Mouse (Mus musculus) kidney, embryonic 15.5 days (tissue): ENCODE data around the gene Vars2. TPM values are rescaled to one million over a fixed set of nuclear protein-coding genes. Genes with fewer than 3 reads are reported as not detected.

ENCODE experiments used
- ATAC-seq: fragments of 200-750 bp; cut with Nextera tagmentation; replicated peaks from 2 replicates; pipeline ENCODE4 v1.8.0; 2017; ENCODE audit warnings: moderate TSS enrichment; ENCODE audit not compliant: low FRiP score
- H3K27ac ChIP-seq: fragments of 300-500 bp; sonication (generic); 2 replicates; pipeline ENCODE4 v1.5.1; 2015; ENCODE audit warnings: mild to moderate bottlenecking, inconsistent platforms
- H3K27me3 ChIP-seq: fragments of 300-500 bp; sonication (generic); 2 replicates; pipeline ENCODE4 v1.6.1; 2015; ENCODE audit warnings: inconsistent platforms
- H3K36me3 ChIP-seq: fragments of 300-500 bp; sonication (generic); 2 replicates; pipeline ENCODE4 v1.6.1; 2015; ENCODE audit warnings: inconsistent platforms
- H3K4me1 ChIP-seq: fragments of 300-500 bp; sonication (generic); 2 replicates; pipeline ENCODE4 v1.6.1; 2015; ENCODE audit warnings: inconsistent platforms
- H3K4me2 ChIP-seq: fragments of 300-500 bp; sonication (generic); 2 replicates; pipeline ENCODE4 v1.6.1; 2015; ENCODE audit warnings: moderate library complexity, mild to moderate bottlenecking, inconsistent platforms
- H3K4me3 ChIP-seq: fragments of 300-500 bp; sonication (generic); replicated peaks from 2 replicates; pipeline ENCODE4 v1.5.1; 2015; ENCODE audit warnings: mild to moderate bottlenecking, inconsistent platforms
- H3K9ac ChIP-seq: fragments of 300-500 bp; sonication (generic); 2 replicates; pipeline ENCODE4 v1.6.1; 2015; ENCODE audit warnings: mild to moderate bottlenecking, inconsistent platforms
- H3K9me3 ChIP-seq: fragments of 300-500 bp; sonication (generic); replicated peaks from 2 replicates; pipeline ENCODE4 v1.6.1; 2016; ENCODE audit warnings: inconsistent platforms
- WGBS: fragments of 180-500 bp; shearing (Covaris S2); methylation state at CpG from one replicate; pipeline ENCODE4 v1.1.7; 2015; ENCODE audit warnings: mixed read lengths; 5-methylcytosine and 5-hydroxymethylcytosine counted together
- polyA plus RNA-seq: library from polyadenylated mRNA; unstranded; fragments of >200 nt; fragmentation: Nextera tagmentation; extraction: Ambion mirVana; gene quantifications from 2 replicates; pipeline ENCODE4 v1.2.1, GENCODE M21; 2015

Gene Vars2
- polyA plus RNA-seq, 1 experiment from 2014 or later, result 18.8 TPM

DNA sequence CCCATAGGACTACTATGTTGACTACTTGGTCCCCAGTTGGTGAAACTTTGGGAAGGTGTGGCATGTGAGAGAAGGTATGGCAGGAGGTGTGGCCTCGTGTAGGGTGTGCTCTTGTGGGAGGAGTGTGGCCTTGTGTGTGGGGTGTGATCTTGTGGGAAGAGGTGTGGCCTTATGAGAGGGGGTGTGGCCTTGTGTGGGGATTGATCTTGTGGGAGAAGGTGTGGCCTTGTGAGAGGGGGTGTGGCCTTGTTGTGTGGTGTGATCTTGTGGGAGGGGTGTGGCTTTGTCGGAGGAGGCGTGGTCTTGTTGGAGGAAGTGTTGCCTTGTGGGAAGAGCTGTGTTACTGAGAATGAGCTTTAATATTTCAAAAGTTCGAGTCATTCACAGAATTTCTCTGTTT is 50.3 kb downstream of the Vars2 start:
- WGBS, result 81% methylated on average over 4 of the region's 4 CpGs
- Histone ChIP-seq H3K27ac (no peak overlapping the region), H3K4me1 (no peaks in the 10 kb centered on the region), H3K36me3 (no peaks in the 10 kb centered on the region), H3K9me3 (no peaks in the 10 kb centered on the region), H3K4me3 (no peak overlapping the region), H3K4me2 (no peak overlapping the region), H3K27me3 (no peaks in the 10 kb centered on the region), H3K9ac (no peak overlapping the region)
- no peak for ATAC-seq

Other genes with a start within 250 kb of the Vars2 start
- 3.0 and 5.2 TPM in 2 replicates for gene H2-Q6, start 242.7 kb downstream of the Vars2 start, polyA plus RNA-seq
- 12.7 and 13.9 TPM in 2 replicates for gene H2-Q7, start 228.4 kb downstream of the Vars2 start, polyA plus RNA-seq
- 2.0 and 4.7 TPM in 2 replicates for gene H2-Q10, start 197.5 kb downstream of the Vars2 start, polyA plus RNA-seq
- 0.13 TPM in 1 of 2 replicates, not detected in the other for gene Pou5f1, start 161.6 kb downstream of the Vars2 start, polyA plus RNA-seq
- 69.5 and 71.7 TPM in 2 replicates for gene Tcf19, start 150.8 kb downstream of the Vars2 start, polyA plus RNA-seq
- gene Cchcr1, start 150.5 kb downstream of the Vars2 start, polyA plus RNA-seq, result 19.9 and 21.7 TPM in 2 replicates
- gene Psors1c2, start 134.4 kb downstream of the Vars2 start, polyA plus RNA-seq, result 0.94 and 1.5 TPM in 2 replicates
- gene Cdsn, start 115.5 kb downstream of the Vars2 start, polyA plus RNA-seq, result 0.23 TPM in 1 of 2 replicates, not detected in the other
- 0.13 TPM in 1 of 2 replicates, not detected in the other for gene 2300002M23Rik, start 100.1 kb downstream of the Vars2 start, polyA plus RNA-seq
- gene Sfta2, start 66.0 kb downstream of the Vars2 start, polyA plus RNA-seq, result 1.8 and 2.9 TPM in 2 replicates
- not detected in 2 replicates for gene Gm9573, start 41.0 kb downstream of the Vars2 start, polyA plus RNA-seq
- gene Mucl3, start 23.9 kb downstream of the Vars2 start, polyA plus RNA-seq, result 0.26 TPM in 2 replicates
- 48.5 and 49.9 TPM in 2 replicates for gene Gtf2h4, start 6.1 kb upstream of the Vars2 start, polyA plus RNA-seq
- 83.0 and 86.1 TPM in 2 replicates for gene Ddr1, start 37.0 kb upstream of the Vars2 start, polyA plus RNA-seq
- gene Ier3, start 154.1 kb upstream of the Vars2 start, polyA plus RNA-seq, result 25.3 and 25.4 TPM in 2 replicates
- gene Flot1, start 155.6 kb upstream of the Vars2 start, polyA plus RNA-seq, result 42.3 and 44.6 TPM in 2 replicates
- 951 and 997 TPM in 2 replicates for gene Tubb5, start 170.7 kb upstream of the Vars2 start, polyA plus RNA-seq
- 16.5 TPM in 2 replicates for gene Mdc1, start 173.9 kb upstream of the Vars2 start, polyA plus RNA-seq
- 58.0 and 65.7 TPM in 2 replicates for gene Nrm, start 193.7 kb upstream of the Vars2 start, polyA plus RNA-seq
- gene Ppp1r18, start 198.0 kb upstream of the Vars2 start, polyA plus RNA-seq, result 20.8 and 23.2 TPM in 2 replicates
- gene Dhx16, start 212.2 kb upstream of the Vars2 start, polyA plus RNA-seq, result 40.9 and 42.4 TPM in 2 replicates
- 31.2 and 34.7 TPM in 2 replicates for gene 2310061I04Rik, start 229.8 kb upstream of the Vars2 start, polyA plus RNA-seq
- 86.5 and 91.6 TPM in 2 replicates for gene Atat1, start 242.5 kb upstream of the Vars2 start, polyA plus RNA-seq
- 88.9 and 89.4 TPM in 2 replicates for gene Mrps18b, start 248.8 kb upstream of the Vars2 start, polyA plus RNA-seq
- gene Ppp1r10, start 248.8 kb upstream of the Vars2 start, polyA plus RNA-seq, result 47.5 and 47.6 TPM in 2 replicates